ENCODE assay signal across 19 mouse cellular contexts in the genomic region with DNA sequence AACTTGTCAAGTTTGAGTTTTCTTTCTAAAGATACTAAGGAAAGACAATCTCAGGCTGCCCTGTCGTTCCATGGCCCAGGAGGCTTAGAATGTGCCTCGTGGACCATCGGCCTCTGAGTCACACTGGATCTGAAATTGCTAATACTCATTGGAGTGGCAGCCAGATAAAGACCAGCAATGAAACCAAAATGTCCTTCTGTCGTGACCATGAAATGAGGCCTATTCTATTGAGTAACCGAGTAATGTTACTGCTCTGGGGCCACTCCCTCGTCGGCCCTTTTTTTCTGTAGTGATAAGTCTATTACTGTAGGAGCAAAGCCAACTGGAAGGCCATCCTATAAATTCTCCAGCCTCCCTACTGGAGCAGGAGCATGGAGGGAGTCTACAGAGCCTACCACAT.
DNase-seq lines count a peak whose midpoint lies in the region; ATAC-seq and TF ChIP-seq lines count a peak whose summit lies in the region.
"Had no signal": no experiment of that assay in that cellular context is flagged by ENCODE, and none has a peak within 500 bp of the region (broad histone marks: within the 10 kb centered on the region; RNA-seq: fewer than 3 reads in every experiment).

No protein-coding gene starts in this region.

- TF ChIP-seq CTCF in layer of hippocampus, adult 2 months (conservative IDR thresholded peaks at IDR 0.05) = no peak
- no peak for TF ChIP-seq CTCF in cerebellum, adult 2 months (IDR thresholded peaks at IDR 0.05; ENCODE audit: borderline replicate concordance, insufficient read depth, low read depth, low read length)

- H3K4me1 ChIP-seq in intestine, embryonic 16.5 days (ENCODE audit: control insufficient read depth, insufficient read depth, low read length) = peaks cover 4% of the 10 kb centered on the region; the same call in 1 of the 2 replicates
- no peaks in the 10 kb centered on the region for H3K4me1 ChIP-seq in cerebellum, adult 2 months (ENCODE audit: control insufficient read depth, insufficient read depth, low read length)
- no peaks in the 10 kb centered on the region for H3K4me1 ChIP-seq in forebrain, embryonic 14.5 days (ENCODE audit: control insufficient read depth, insufficient read depth, low read length)
- H3K4me1 ChIP-seq: embryonic facial prominence, embryonic 10.5 days; forebrain, embryonic 13.5 days; heart, embryonic 10.5 days; hindbrain, embryonic 13.5 days had no signal

- no peak for TF ChIP-seq POLR2A in cerebellum, adult 2 months (IDR thresholded peaks at IDR 0.05; ENCODE audit: borderline replicate concordance, insufficient read depth, low read length)

- DNase-seq in heart, adult 11 months = peak; percentile 85
- no peak for DNase-seq in heart, postnatal 25 days (ENCODE audit: low spot score)
- peak; percentile 69 for DNase-seq in adrenal gland, adult 2 months
- peak; percentile 23 for DNase-seq in adrenal gland, postnatal 14 days
- DNase-seq in layer of hippocampus, adult 2 months (ENCODE audit: low spot score in 2 of 2) = no peak
- no peak for DNase-seq in cerebellum, adult 2 months
- no peak for DNase-seq in forebrain, embryonic 14.5 days (ENCODE audit: low spot score)
- DNase-seq: cerebellum, adult 11-12 months; cerebellum, adult 9-11 months; cerebellum, postnatal 36 days; gastrocnemius, postnatal 36 days; heart, postnatal 10 days had no signal

- H3K4me3 ChIP-seq in intestine, embryonic 16.5 days (ENCODE audit: low read length) = no peak overlapping the region
- H3K4me3 ChIP-seq in layer of hippocampus, adult 2 months = no peak overlapping the region
- no peak overlapping the region for H3K4me3 ChIP-seq in cerebellum, adult 2 months (replicated peaks; ENCODE audit: insufficient read depth, low read depth, low read length)
- H3K4me3 ChIP-seq in forebrain, embryonic 14.5 days (ENCODE audit: low read depth, low read length) = no peak overlapping the region
- H3K4me3 ChIP-seq: embryonic facial prominence, embryonic 10.5 days; forebrain, embryonic 13.5 days; heart, embryonic 10.5 days; hindbrain, embryonic 13.5 days had no signal

- no peak overlapping the region for H3K4me2 ChIP-seq in intestine, embryonic 16.5 days (ENCODE audit: low read depth, low read length)
- no peak overlapping the region for H3K4me2 ChIP-seq in forebrain, embryonic 14.5 days (ENCODE audit: low read length)
- H3K4me2 ChIP-seq: forebrain, embryonic 13.5 days; hindbrain, embryonic 13.5 days had no signal

- WGBS in intestine, embryonic 16.5 days = 75% methylated on average over 7 of the region's 7 CpGs
- 90% methylated on average over 7 of the region's 7 CpGs for WGBS in cerebellum, adult 2 months
- 88% methylated on average over 7 of the region's 7 CpGs for WGBS in forebrain, embryonic 14.5 days

- ATAC-seq in intestine, embryonic 16.5 days = peak; percentile 45
- no peak for ATAC-seq in forebrain, embryonic 14.5 days
- ATAC-seq: activated CD4-positive, CD25-positive, alpha-beta regulatory T cell, adult 4 months; forebrain, embryonic 13.5 days; hindbrain, postnatal 0 days had no signal

- no peaks in the 10 kb centered on the region for H3K27me3 ChIP-seq in intestine, embryonic 16.5 days (replicated peaks; ENCODE audit: control insufficient read depth, insufficient read depth, low read length)
- H3K27me3 ChIP-seq in cerebellum, adult 2 months (ENCODE audit: control insufficient read depth, insufficient read depth, low read length) = no peaks in the 10 kb centered on the region
- no peaks in the 10 kb centered on the region for H3K27me3 ChIP-seq in forebrain, embryonic 14.5 days (replicated peaks; ENCODE audit: control insufficient read depth, insufficient read depth, low read length)
- H3K27me3 ChIP-seq: forebrain, embryonic 13.5 days; hindbrain, embryonic 13.5 days had no signal

- H3K27ac ChIP-seq in intestine, embryonic 16.5 days (ENCODE audit: low read length) = 0 out of 2 replicates have a peak overlapping the region, but pooled peaks have one; percentile 5
- H3K27ac ChIP-seq in layer of hippocampus, adult 2 months = no peak overlapping the region
- H3K27ac ChIP-seq in cerebellum, adult 2 months (ENCODE audit: insufficient read depth, low read length) = no peak overlapping the region
- no peak overlapping the region for H3K27ac ChIP-seq in forebrain, embryonic 14.5 days (ENCODE audit: low read depth, low read length)
- H3K27ac ChIP-seq: embryonic facial prominence, embryonic 10.5 days; forebrain, embryonic 13.5 days; heart, embryonic 10.5 days; hindbrain, embryonic 13.5 days; hindbrain, postnatal 0 days had no signal

- no peak overlapping the region for H3K9ac ChIP-seq in intestine, embryonic 16.5 days (ENCODE audit: low read depth, low read length)
- no peak overlapping the region for H3K9ac ChIP-seq in forebrain, embryonic 14.5 days (ENCODE audit: low read length)
- H3K9ac ChIP-seq: forebrain, embryonic 13.5 days; hindbrain, embryonic 13.5 days had no signal

- H3K9me3 ChIP-seq in intestine, embryonic 16.5 days (ENCODE audit: control insufficient read depth, low read length) = no peaks in the 10 kb centered on the region
- no peaks in the 10 kb centered on the region for H3K9me3 ChIP-seq in forebrain, embryonic 14.5 days (replicated peaks; ENCODE audit: control insufficient read depth, low read length)
- H3K9me3 ChIP-seq: embryonic facial prominence, embryonic 10.5 days; forebrain, embryonic 13.5 days; heart, embryonic 10.5 days; hindbrain, embryonic 13.5 days had no signal

- intact Hi-C loops in heart, postnatal 25 days (cut with DNase I) = no loop called here

- H3K36me3 ChIP-seq in intestine, embryonic 16.5 days (ENCODE audit: control insufficient read depth, insufficient read depth, low read length) = no peaks in the 10 kb centered on the region
- H3K36me3 ChIP-seq in forebrain, embryonic 14.5 days (ENCODE audit: control insufficient read depth, insufficient read depth, low read length) = no peaks in the 10 kb centered on the region
- H3K36me3 ChIP-seq: embryonic facial prominence, embryonic 10.5 days; heart, embryonic 10.5 days; hindbrain, embryonic 13.5 days had no signal

Comparison
In these comparisons a context has a peak if more than half of its experiments do, and no peak if none do; other contexts are left out.
1. DNase-seq: peak in heart, adult 11 months (single experiment), adrenal gland, adult 2 months (single experiment) and adrenal gland, postnatal 14 days (single experiment); none in heart, postnatal 25 days (single experiment), layer of hippocampus, adult 2 months (0 of 2), cerebellum, adult 2 months (0 of 2) and forebrain, embryonic 14.5 days (single experiment).